Mouse (Mus musculus) gastrocnemius, postnatal 25 days (tissue): Measurements from ENCODE around the gene Cd300ld4. TPM values are rescaled to one million over a fixed set of nuclear protein-coding genes. Genes with fewer than 3 reads are reported as not detected.
"Not testable (repeated sequence)": the region's sequence is repeated elsewhere in the genome, so short reads cannot be mapped to it uniquely, and the experiment has no call there.

Experiments used
- DNase-seq: peaks from one replicate; pipeline ENCODE4 v3.0.0; 2022
- long read RNA-seq, 2 experiments: library from polyadenylated mRNA; stranded (forward); transcript quantifications; one replicate each; pipeline ENCODE4 v2.0.0; 2021
- total RNA-seq, 2 experiments: library from RNA; stranded (reverse); gene quantifications; 1 replicate in 1 of 2; 2 replicates in 1 of 2; pipeline ENCODE4 v1.2.3; 2021

Cd300ld4 gene
- not detected for total RNA-seq
- long read RNA-seq, experiment 1: 0 reads
- long read RNA-seq, experiment 2: 0 reads

GRCm38 (mm10) chr11:115026912-115027311, at the start of gene Cd300ld4:
TSS of gene Cd300ld4 (minus strand) at chr11:115027012.
- not testable (repeated sequence) for DNase-seq

- no peak for DNase-seq
Observed at GRCm38 (mm10) chr11:115075859-115076258, 49.0 kb upstream of the Cd300ld4 start.

GRCm38 (mm10) chr11:115075407-115075806, 48.6 kb upstream of the Cd300ld4 start:
- no peak for DNase-seq

- no peak for DNase-seq
Observed at GRCm38 (mm10) chr11:115073002-115073401, 46.2 kb upstream of the Cd300ld4 start.

DNA sequence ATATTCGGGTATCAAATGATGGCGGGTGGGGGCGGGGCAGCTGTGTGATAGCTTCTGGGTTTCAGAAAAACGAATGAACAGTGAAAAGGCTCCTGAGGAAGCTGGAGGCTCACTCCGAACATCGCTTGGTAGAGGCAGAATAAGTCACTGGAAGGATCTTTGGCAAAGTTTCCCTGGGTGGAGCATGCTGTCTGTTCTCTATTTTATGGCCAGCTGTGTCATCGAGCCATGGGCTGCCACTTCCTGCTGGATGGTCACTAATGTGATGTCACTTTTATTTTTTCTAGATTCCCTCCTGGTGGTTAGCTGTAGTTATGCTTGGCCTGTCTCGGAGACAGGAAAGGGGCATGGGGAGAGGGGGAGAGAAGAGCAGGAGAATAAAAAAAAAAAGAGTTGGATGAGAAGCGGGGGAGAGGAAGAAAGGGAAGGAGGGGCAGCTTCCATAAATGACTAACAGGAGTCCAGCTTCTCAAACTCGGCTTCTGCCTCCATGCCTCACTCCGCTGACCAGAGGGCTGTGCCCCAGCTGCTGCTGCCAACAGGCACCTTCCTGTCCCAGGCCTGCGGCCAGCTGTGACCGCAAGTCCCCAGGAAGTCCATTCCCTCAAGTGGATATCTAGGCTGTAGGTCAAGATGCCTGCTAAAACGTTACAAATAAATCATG, 45.0 kb upstream of the Cd300ld4 start:
- peak; percentile 59 for DNase-seq

- DNase-seq: no peak
Observed at GRCm38 (mm10) chr11:115071015-115071551, 44.3 kb upstream of the Cd300ld4 start.

DNA sequence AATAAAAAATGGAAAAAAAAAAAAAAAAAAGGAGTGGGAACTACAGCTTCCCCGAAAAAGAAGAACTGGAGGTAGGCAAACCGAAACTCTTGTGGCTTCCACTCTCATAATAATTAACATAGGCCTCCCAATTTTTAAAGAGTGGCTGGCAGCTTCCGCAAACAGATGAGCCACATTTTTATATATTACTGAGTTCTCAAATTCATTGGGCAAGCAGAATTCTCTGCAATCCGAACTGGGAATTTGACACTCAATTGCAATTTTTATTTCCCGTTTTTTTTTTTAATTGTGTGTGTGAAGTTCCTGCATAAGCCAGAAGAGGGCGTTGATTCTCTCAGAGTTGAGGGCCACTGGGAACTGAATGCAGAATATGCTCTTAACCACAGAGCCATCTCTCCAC, 40.0 kb upstream of the Cd300ld4 start:
- DNase-seq: no peak

DNA sequence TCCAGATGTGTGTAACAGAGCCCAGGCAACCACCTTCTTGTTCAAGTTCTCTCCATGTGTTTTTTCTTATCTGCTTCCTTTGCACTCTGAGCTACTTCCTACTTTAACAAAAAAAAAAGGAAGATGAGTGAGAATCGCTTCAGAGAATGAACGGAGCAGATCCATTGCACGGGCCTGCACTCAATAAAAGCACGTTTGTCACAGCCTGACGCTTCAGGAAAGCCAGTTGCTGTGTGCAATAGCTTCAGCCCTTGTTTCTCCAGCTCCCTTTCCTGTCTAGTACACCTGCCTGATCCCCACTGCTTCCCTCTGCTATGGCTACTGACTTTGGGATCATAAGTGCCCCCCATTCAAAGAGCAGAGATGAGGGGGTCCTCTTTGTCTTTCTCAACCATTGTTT, 35.3 kb upstream of the Cd300ld4 start, which contains the start of gene Cd300e:
Cd300e (minus strand) TSS at position 101 of the 400 bp plus-strand sequence.
- no peak for DNase-seq

DNA sequence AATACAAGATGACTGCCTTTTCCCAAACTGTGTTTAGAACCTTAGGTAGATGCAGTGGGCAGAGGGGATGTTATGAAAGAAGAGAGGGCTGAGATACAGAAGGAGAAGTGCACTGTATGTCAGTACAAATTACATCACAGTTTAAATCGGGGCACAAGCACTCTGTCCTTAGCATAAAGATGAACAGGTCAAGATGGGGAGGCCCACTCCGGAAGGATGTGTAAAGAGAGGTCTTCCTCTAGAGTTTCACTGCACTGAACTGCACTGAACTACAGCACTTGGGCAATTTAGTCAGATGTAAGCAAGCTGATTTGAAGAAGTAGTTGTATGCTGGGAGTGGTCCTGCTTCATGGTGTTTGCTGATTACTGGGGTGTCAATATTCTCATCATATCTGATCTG, 33.0 kb upstream of the Cd300ld4 start:
- DNase-seq: no peak

GRCm38 (mm10) chr11:115058701-115059100, 31.9 kb upstream of the Cd300ld4 start:
- no peak for DNase-seq

DNA sequence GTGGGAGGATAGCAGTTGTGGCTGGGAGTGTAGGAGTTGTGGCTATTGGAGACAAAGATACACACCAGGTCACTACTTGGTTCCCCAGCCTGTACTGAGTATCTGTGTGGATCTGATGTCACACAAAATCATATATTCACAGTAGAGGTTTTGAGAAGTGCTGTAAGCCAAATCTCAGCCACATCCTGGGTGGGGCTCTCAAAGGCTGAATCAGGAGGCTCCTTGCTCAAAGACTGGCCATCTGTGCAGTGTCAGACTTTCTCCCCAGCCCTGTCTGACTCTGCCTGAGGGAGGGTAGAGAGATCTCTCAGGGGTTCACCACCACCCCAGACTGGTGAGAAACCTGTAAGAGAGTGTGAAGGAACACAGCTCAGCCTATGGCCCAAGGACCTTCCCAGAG, 27.7 kb upstream of the Cd300ld4 start:
- DNase-seq: no peak

GRCm38 (mm10) chr11:115052991-115053390, 26.2 kb upstream of the Cd300ld4 start:
- no peak for DNase-seq

DNA sequence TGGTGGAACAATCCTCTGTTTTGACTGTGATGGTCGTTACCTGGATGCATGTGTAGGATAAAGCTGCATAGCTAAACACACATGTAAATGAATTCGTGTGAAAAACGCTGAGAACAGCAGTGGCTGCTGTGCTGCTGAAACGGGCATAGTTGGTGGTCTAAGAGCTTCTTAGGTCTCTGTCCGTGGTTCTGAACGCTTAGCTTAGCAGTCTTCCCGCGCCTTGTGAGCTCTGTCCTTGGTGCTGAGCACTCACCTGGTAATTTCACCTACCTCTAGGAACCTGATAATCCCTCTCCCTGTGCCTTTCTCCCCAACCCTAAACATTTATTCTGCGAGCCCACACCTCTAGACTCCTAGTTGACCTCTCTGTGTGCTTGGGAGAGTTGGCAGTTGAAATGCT, 25.4 kb upstream of the Cd300ld4 start:
- DNase-seq: no peak

GRCm38 (mm10) chr11:115049282-115049895, 22.6 kb upstream of the Cd300ld4 start:
- no peak for DNase-seq

DNA sequence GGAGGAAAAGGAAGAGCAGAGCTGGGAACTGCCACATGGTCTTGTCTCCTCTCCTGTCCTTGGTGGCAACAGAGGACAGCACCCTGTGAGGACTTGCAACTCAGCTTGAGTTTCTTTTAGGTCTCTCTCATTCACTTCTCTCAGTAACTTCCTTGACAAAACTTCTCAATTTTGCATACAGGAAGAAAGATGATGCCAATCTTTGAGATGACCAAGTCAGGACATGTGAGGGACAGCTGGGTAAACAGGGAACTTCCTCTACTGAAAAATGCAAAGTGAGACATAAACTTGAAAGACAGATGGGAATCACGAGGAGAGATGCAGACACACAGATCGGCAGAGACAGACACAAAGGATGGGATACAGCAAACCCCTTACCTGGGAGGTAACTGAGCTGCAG, 21.4 kb upstream of the Cd300ld4 start, which contains the start of gene Cd300ld3:
Cd300ld3 (minus strand) TSS at position 151 of the 400 bp plus-strand sequence.
- DNase-seq: no peak

DNA sequence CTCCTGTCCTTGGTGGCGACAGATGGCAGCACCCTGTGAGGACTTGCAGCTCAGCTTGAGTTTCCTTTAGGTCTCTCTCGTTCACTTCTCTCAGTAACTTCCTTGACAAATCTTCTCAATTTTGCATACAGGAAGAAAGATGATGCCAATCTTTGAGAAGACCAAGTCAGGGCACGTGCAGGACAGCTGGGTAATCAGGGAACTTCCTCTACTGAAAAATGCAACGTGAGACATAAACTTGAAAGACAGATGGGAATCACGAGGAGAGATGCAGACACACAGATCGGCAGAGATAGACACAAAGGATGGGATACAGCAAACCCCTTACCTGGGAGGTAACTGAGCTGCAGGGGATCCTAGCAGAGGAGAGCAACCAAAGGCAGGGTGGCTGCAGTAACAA, 10.9 kb upstream of the Cd300ld4 start, which contains the start of gene Cd300ld5:
Cd300ld5 (minus strand) TSS at position 101 of the 400 bp plus-strand sequence.
- not testable (repeated sequence) for DNase-seq

- not testable (repeated sequence) for DNase-seq
Observed at GRCm38 (mm10) chr11:115016093-115016492, 10.7 kb downstream of the Cd300ld4 start, which contains the start of gene Cd300ld2. TSS of gene Cd300ld2 (minus strand) at chr11:115016193.

DNA sequence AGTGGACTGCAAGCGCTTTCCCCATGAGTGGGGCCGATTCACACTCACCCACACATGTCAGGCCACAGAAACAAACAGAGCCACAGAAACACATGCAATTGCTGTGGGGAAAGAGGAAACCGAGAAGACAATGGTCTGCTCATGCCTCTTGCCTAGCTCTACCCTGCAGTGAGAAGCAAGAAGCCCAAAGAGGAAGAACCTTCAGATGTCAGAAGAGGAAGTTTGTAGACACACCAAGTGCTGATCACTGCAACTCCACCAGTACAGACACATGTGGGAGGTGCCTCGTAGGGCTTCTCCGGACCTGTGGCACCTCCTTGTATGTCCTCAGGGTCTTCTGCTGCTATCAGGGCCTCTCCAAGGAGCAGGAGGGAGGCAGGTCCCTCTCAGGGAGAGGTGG, 22.7 kb downstream of the Cd300ld4 start:
- DNase-seq: no peak

DNA sequence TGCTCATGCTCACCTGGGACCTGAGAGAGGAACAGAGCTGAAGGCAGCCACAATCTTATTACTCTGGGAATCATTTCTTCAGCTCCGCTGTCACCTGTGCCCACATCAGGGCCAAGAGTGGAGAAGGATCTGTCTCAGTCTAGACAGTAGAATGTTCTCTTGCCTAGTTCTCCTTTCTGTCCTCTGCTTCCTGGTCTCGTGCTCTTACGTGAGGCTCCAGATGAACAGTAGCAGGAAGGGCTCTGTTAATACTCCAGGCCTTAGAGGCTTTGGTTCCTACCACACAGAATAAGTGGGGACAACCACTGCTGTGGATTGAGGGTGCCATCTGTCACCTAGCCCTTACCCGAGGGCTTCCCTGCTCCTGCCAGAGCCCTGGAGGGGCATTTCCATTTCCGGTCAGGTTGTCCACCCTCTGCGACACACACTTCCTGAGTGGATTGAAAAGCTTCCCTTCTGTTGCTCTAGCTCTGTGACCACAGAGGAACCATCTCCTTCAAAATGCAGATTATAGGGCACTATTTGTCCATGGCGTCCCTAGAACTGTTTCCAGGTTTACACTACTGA, 25.3 kb downstream of the Cd300ld4 start, which contains the start of gene Cd300c2:
Cd300c2 (minus strand) TSS at position 407 of the 567 bp plus-strand sequence.
- no peak for DNase-seq

DNA sequence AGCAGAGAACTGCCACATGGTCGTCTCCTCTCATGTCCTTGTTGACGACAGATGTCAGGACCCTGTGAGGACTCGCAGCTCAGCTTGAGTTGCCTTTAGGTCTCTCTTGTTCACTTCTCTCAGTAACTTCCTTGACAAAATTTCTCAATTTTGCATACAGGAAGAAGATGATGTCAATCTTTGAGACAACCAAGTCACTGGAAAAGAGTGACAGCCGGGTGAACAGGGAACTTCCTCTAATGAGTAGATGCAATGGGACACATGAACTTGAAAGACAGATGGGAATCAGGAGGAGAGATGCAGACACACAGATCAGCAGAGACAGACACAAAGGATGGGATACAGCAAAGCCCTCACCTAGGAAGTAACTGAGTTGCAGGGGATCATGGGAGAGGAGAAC, 37.0 kb downstream of the Cd300ld4 start, which contains the start of gene Cd300ld:
Cd300ld (minus strand) TSS at position 130 of the 400 bp plus-strand sequence.
- no peak for DNase-seq

- no peak for DNase-seq
Observed at GRCm38 (mm10) chr11:114981866-114982265, 44.9 kb downstream of the Cd300ld4 start.

DNA sequence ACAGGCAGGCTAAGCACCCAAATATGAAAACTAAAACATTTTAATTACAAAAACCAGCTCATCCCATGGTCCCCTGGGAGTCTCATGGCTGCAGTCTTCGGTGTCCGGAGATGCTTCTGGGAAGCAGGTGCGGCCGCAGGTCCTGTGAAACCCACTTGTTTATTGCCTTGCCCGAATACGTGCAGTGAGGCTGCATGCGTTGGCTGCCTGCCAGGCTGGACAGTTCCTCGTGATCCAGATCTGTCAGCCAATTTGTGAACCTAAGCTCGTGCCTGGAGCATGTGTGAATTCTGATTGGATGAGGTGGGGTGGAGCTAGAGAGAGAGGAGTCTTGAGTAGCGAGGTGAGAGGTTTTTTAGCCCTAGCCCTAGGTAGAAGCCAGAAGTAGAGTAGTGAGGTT, 54.1 kb downstream of the Cd300ld4 start:
- no peak for DNase-seq
